Mouse (Mus musculus): ENCODE measurements around the gene Gabra3.

DNA sequence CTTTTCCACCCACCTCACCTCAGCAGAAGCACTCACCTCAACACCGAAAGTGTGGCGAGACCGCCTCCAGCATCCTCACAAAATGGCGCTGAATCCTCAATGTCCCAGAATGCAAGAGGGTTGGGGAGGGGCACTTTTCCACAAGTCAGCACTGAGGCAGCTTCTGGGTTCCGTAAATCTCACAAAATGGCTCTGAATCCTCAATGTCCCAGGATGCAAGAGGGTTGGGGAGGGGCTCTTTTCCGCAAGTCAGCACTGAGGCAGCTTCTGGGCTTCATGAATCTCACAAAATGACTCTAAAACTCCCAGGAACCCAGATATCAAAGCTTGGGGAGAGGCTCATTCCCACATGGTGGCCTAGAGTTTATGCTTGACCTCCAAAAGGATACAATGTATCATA, 269.9 kb downstream of the Gabra3 start, which contains the start of gene Magea10:
- TF ChIP-seq CTCF (IDR thresholded peaks at IDR 0.05; ENCODE audit: insufficient read depth, low read length) = no peak
- no peak for TF ChIP-seq POLR2A (IDR thresholded peaks at IDR 0.05; ENCODE audit: borderline replicate concordance, extremely low read depth, low read depth, low read length)
